Mouse (Mus musculus) ZHBTc4 (cell line): ENCODE measurements around the gene Pomt1.

Experiments
- DNase-seq: peaks from one replicate; pipeline ENCODE4 v3.0.0-alpha.2; 2011; ENCODE audit warnings: low read depth, low spot score

Pomt1 gene

DNA sequence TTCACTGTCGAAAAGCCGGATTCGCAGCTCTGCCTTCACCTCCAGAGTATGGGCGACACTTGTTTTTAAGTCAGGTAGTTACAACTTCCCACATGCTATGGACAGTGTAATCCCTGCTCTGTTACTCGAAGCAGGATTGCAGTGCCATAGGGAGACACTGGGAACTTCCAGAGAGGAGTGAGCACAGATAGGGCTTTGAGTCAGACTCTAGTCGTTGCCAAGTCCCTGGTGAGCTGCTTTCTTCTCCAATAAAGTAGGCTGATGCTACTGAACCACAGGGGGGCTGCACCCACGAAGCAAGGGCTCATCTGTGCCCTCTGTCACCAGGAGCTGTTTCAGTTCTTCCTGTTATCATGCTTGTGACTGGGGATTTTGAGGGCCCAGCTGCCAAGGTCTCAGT, 14.8 kb upstream of the Pomt1 start:
- no peak for DNase-seq

DNA sequence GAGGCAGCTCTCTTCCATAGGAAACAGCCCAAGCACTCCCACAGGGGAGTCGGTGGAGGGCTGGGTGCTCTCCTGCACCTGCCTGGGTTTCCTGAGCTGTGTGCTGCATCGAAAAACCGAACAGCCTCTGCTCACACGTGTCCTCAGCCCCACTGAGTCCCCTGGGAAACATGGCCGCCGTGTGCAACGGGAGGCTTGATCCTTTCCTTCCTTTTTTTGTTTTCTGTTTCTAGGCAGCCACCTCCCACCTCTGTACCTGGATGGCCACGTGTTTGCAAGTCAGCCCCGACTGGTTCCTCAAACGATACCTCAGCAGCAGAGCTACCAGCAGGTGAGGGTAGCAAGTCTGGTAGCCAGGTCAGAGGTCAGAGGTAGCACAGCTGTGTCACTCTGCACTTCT, 14.3 kb upstream of the Pomt1 start:
- no peak for DNase-seq

DNA sequence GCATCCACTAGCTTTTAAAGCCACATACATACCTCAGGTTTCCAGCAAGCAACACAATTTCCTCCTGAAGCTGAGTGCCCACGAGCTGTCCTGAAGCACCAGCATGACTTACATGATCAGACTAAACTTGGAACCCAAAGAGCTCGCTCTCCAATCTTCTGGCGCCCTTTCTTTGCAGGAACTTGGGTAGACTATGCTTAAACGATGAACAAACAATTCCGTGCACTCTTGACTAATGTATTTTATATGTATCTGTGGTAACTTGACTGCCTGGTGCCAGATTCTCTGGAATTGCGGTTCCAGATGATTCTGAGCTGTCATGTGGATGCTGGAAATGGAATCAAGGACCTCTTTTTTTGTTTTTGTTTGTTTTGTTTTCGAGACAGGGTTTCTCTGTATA, 957 bp upstream of the Pomt1 start:
- DNase-seq = no peak

DNA sequence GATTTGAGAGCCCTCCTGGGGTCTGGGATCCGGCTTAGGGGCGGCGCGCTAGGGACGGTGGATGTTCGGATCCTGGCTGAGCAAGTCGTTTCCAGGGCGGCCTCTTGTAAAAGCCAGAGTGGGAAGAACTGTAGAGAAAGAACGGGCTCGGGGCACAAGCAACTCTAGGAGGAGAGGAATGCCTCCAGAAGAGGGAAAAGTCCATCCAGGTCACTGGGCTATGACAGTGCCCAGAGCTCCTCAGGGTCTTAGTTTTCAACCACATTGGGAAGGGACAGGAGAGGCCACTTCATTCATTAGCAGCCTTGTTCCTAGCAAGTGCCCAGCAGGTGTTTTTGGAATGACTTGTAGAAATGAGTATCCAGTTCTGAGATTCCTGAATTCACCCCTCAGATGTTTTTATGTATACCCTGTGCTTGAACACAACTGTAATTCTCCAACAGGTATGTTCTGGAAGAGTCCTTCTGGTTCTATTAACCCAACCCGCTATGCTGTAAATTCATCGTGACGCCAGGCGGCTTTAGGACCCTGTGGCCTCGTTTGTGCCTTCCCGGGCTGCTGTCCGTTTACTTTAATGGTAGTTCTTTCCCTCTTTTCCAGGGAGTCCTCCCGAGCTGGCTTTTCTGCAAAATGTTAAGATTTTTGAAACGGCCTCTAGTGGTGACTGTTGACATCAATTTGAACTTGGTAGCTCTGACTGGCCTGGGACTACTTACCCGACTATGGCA, 534 bp downstream of the Pomt1 start:
- DNase-seq = peak; percentile 81

DNA sequence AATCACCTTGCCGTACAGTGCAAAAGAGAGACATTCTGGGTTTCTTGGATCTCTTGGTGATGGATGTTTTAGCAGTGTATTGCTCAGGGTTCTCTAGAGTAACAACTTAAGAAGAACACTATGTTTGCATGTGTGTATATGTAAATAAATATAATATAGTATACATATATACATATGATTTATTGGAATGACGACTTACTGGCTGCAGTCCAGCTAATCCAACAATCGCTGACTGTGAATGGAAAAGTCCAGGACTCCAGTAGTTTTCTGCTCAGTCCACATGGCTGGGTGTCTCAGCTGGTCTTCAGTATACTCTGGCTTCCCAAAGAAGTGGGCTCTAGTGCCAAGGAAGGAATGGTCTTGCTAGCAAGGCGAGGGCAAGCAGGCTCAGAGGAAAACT, 1.2 kb downstream of the Pomt1 start:
- no peak for DNase-seq

DNA sequence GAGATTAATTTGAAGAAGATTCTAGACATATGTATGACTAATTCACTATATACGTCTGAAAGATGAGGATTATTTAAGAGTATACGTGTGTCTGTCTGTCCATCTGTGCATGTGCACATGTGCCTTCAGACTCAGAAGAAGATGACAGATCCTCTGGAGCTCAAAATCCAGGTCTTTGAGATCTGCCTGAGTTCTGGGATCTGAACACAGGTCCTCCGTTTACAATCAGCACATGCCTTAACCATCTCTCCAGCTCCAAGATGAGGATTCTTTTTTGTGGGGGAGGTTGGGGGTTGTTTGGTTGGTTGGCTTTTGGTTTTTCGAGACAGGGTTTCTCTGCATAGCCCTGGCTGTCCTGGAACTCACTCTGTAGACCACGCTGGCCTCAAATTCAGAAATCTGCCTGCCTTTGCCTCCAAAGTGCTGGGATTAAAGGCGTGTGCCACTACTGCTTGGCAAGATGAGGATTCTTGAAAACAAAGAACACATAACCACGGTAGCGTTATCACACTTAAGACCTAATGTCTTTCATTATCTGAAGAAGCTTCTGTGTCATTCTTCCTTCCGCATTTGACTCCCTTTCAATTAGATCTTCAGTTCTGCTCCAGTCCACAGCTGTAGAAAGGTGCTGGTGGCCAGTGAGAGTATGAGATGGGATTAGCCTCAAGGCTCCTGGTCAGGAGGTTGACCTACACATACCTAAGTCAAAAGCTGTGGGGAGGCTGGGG, 2.5 kb downstream of the Pomt1 start:
- DNase-seq = no peak

DNA sequence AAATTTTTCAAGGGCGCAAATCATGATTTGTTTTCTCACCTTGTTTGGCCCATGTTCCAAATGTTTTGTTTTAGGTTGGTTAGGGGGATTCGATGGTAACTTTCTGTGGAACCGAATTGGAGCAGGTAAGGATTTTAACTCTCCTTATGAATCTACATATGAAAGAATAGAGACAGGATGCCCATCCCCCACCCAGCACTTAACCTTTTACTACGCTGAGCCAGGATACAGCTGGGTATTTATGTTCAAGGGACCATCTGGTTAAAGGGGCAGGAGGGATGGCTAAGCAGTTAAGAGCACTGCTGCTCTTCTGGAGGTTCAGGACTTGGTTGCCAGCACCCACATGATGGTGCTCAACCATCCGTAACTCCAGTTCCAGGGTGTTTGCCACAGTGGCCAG, 4.2 kb downstream of the Pomt1 start:
- DNase-seq = peak; percentile 23

DNA sequence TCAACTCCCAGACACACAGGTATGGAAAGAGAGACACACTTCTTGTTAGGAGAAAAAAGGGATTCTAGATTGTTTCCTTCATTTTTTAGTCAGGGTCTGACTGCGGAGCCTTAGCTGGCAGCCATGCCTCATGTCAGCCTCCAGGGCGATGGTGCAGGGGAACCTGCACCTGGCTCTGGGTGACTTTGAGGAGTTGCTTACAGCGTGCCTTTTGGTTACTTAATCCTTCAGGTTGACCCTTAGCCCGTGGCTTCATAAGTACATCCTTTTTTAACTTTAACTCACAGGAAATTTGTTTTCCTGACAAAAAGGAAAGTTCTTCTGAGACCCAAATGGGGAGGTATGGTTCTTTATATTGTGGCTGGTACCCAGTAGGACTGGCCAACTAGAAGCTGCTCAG, 6.6 kb downstream of the Pomt1 start:
- no peak for DNase-seq

DNA sequence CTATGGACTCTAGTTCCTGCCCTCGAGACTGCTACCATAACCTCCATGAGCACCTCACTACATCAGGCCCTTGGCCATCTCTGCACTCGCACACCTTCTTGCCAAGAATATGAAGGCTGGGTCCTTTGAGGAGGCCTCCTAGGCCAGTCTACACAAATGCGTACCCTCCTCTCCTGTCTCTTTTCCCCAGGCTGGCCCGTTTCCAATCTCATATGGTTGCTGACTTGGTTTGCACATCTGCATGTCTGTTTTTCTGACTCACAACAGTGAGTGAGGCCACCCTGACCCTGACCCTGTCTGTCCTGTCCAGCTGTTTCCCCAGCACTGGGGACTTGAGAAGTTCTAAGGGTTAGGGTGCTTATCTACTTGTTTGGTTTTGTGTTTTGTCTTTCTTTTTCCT, 10.4 kb downstream of the Pomt1 start:
- no peak for DNase-seq

DNA sequence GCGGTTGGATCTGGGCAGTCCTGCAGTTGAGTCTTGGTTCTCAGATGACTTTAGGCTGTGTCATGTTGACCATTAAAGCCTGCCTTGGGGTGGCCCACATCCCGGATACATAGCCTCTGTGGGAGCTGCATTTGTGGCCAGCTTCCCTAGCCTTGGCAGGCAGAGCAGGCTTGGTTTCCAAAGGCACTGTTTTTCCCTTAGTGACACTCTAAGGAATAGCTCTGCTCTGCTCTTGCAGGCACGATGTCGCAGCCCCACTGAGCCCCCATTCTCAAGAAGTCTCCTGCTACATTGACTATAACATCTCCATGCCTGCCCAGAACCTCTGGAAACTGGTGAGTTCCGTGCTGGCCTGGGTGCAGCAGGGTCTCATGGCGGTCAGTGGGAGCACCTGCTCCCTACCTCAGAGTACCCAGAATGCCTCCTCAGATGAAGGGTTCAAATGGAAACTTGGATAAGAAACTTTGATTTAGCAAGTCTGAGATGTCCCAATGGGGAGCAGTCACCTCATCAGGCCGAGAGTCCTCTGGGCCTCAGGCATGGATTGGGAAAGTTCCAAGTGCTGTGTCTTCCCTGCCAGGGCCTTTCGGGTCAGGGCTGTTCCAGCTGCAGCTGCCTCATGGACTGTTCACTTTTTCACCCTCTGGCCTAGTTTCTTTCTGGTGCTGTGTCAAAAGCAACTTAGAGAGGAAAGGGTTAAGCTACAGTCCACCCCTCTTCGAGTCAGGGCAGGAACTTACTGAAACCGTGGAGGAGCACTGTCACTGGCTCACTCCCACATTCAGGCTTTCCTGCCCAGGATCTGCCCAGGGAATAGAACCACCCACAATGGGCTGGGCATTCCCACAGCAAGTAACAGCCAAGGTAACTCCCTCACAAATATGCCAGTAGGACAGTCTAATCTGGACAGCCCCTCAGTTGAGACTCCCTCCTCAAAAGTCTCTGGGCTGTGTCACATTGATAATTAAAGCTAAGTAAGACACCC, 12.3 kb downstream of the Pomt1 start:
- DNase-seq = no peak

DNA sequence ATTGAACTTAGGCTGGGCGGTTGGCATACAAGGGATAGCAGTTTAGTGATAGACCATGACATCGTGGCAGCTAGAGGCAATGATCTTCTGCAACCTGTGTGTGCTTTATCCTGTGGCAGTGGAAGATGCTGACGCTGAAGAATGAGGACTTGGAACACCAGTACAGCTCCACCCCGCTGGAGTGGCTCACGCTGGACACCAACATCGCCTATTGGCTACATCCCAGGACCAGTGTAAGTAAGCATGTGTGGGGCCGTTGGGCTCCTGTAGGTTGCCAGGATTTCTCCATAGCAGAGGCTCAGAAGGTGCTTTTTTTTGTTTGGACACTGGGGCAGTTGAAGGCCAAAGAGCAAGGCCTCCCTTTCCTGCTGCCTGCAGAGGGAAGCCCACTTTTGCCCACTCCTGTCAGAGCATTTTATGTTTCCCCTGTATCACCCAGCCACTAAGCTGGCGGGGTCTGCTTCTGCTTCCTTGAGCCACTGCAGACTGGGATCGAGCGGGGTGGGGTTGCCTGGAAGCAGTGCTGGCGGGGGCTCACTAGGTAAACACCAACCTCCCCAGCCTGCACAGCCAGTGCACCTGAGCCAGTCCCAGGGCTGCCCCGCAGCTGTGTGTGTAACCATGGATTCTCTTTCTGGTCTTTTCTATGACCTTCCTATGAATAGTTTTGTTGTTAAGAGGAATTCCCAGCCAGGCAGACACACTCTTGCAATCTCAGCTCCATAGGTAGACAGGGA, 15.6 kb downstream of the Pomt1 start:
- no peak for DNase-seq

DNA sequence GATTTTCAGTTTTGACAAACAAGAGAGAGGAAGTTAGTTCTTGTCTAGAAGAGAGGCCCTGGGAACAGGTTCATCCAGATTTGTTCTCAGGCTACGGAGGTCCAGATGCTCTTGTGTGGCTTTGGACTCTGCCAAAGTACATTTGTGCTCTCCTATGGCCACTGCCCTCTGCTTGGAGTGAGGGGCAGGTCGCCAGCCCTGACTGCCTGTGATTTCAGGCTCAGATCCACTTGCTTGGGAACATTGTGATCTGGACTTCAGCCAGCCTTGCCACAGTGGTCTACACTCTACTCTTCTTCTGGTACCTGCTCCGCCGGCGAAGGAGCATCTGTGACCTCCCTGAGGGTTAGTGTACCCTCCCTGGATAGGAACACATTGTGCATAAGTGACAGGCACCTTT, 16.3 kb downstream of the Pomt1 start:
- no peak for DNase-seq

DNA sequence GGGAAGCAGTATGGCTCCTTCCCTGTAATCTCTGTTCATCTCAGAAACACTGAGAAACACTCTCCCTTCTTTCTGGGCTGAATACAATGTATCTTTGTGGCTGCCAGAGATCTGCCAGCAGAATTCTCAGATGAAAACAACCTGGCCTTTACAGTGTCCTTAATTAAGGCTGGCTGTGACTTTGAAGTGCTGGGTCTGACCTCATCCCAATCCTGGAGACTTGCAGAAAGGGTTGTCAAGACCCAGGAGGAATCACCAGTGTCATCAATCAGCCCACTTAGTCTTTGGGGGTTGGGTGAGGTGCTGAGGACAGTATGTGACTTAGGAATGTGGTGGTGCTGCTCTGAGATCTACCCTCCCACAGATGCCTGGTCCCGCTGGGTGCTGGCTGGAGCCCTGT, 17.0 kb downstream of the Pomt1 start:
- no peak for DNase-seq

DNA sequence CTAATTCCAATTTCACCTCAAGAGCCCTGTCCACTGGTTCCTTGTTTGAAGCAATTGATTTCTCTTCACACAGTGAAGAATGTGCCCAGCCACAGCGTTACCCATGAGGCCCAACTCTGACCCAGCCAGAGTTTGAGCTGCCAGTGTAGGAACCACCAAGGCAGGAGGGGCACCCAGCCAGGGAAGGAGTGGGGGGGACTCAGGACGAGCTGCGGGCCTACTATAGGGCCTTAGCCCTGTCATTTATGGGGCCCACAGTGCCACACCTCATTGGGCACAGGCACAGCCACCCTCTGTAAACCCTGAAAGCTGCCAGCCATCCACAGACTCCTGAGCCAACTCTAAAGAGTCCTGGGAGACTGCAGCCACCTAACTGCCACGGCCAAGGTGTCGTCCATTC, 18.2 kb downstream of the Pomt1 start:
- DNase-seq = no peak

DNA sequence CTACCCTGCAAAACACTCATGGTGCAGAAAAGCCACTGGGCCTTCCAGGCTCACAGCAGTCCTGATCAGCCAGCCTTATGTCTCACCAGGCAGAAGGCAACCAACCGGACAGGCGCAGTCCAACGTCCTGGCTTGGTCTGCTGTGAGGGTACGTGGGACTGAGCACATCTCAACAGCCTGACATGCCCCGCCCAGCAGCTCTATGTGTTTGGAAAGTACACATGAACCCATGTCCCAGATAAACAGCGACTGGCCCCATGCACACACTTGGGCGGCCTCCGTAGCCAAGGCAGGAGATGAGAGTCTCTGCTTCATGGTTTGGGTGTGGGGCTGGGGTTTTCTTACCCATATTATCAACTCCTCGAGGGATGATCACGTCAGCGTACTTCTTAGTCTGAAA, 19.9 kb downstream of the Pomt1 start:
- DNase-seq = no peak

DNA sequence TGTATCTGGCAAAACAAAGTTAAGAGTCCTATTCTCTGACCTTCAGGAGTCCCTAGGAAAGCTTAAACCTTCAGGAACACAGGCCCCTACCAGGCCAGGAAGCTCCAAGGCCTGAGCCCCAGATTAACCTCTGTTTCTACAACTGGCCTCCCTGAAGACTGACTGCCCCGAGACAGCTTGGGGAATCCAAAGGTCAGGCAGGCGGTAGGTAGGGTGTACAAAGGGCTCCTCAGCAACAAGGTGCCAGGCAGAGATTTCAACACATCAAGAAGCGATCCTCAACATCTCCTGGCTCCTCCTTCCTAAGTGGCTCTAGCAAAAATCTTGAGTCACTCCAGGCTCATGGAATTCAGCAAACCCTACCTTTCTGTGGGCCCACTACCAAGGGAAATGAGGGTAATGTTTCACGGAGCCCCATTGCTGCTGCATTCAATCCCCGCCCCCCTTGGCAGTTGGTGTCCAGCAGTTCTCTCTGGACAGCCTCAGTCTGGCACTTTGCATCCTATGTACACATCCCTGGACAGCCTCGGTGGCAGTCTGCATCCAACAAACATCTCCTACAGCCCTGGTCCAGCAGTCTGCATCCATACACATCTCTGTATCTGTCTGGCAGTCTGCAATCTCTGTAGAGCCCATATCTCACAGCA, 22.6 kb downstream of the Pomt1 start:
- DNase-seq = no peak

DNA sequence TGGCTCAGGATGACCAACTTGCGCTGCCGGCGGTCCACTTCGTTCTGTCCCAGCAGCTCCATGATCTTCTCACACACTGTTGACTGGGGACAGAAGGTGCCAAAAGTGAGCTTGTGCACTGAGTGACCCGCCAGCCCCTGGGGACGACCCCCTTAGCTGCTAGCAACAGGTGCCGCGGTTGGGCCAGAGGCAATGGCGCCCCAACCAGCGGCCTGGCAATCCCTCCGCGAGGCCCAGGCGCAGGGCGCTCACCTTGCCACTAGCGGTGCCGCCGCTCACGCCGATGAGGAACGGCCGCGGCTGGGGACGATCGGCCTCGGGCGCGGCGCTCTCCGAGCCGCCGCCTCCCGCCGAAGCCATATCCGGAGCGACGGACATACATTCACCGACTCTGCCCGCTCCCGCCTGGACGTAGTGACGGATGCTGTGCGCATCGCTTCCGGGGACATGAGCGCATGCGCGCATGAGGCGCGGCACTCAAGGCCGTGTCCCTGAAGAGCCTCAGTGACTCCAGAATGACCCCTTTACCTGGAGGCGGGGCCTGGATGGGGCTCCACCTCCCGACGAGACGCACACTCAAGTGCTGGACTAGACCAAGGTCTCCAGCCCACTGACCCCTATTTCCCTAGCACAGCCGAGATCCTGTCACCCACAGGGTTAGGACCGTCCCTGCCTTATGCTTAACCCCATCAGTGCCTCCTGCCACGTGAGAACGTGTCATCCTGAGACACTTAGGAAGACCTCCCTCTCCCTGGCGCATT, 23.4 kb downstream of the Pomt1 start, which contains the start of gene Uck1:
Gene Uck1 (minus strand): TSS at position 503 of the 761 bp plus-strand sequence.
- DNase-seq = peak; percentile 97

DNA sequence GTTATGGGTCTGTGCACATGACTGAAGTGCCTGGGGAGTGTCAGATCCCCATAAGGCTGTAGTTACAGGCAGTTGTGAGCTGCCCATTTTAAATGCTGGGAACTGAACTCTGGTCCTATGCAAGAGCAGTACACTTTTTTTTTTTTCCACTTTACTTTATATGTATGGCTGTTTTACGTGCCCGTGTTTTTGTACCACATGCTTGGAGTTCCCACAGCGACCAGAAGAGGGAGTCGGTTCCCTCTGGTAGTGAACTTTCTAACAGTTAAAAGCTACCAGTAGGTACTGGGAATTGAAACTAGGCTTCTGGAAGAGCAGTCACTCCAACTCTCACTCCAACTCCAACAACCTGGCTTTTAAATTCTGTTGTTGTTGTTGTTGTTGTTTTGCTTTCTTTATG, 24.2 kb downstream of the Pomt1 start:
- peak; percentile 92 for DNase-seq

DNA sequence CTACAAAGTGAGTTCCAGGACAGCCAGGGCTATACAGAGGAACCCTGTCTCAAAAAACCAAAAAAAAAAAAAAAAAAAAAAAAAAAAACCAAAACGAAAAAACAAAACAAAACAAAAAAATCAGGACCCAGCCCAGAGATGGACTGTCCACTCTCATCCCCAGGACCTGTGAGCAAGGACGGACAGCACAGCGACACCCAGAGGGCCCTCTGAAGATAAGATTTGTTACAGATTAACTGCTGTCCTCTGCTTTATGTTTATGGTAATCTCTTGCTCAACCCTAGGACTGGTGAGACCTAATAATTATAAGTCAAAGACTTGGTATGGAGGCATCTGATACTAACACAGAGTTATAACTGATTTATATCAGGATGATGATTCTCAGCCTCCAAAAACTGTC, 39.4 kb downstream of the Pomt1 start:
- no peak for DNase-seq

DNA sequence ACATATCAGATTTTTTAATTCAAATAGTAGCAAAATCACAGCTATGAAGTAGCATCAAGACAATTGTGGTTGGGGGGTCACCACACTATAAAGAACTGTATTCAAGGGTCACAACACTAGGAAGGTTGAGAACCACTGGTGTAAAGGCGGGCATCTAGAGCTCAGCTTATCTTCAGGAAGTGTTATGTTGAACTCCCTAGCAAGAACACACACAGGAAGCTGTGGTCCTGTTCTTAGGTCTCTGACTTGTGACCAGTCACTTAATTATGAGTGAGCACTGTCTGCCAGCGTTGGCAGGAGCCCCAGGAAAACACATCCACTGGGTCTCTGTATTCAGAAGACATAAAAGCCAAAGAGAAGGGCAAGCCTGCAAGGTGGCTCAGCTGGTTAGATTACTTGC, 45.9 kb downstream of the Pomt1 start:
- no peak for DNase-seq
